Mouse (Mus musculus) limb, embryonic 11.5 days (tissue): ENCODE results near the gene Rims3. TPM values are rescaled to one million over a fixed set of nuclear protein-coding genes. Genes with fewer than 3 reads are reported as not detected.

Source experiments
- ATAC-seq: fragments of 200-750 bp; cut with Nextera tagmentation; 2 replicates; pipeline ENCODE4 v1.8.0; 2017; ENCODE audit warnings: low read depth; ENCODE audit not compliant: insufficient number of reproducible peaks, low FRiP score, low TSS enrichment
- DNase-seq: peaks from one replicate; pipeline ENCODE4 v3.0.0-alpha.2; 2015; ENCODE audit warnings: low spot score
- H3K27ac ChIP-seq: fragments of 300-500 bp; sonication (generic); replicated peaks from 2 replicates; pipeline ENCODE4 v1.5.1; 2014; ENCODE audit warnings: low read depth, mild to moderate bottlenecking, low read length
- H3K27me3 ChIP-seq: fragments of 300-500 bp; sonication (generic); 2 replicates; pipeline ENCODE4 v1.6.1; 2014; ENCODE audit warnings: mild to moderate bottlenecking, low read length, mixed read lengths; ENCODE audit not compliant: control insufficient read depth, insufficient read depth
- H3K36me3 ChIP-seq: fragments of 300-500 bp; sonication (generic); 2 replicates; pipeline ENCODE4 v1.6.1; 2014; ENCODE audit warnings: mild to moderate bottlenecking, low read length, moderate library complexity, mixed read lengths; ENCODE audit not compliant: control insufficient read depth, insufficient read depth
- H3K4me1 ChIP-seq: fragments of 300-500 bp; sonication (generic); 2 replicates; pipeline ENCODE4 v1.6.1; 2014; ENCODE audit warnings: low read length, mixed read lengths; ENCODE audit not compliant: control insufficient read depth, insufficient read depth
- H3K4me2 ChIP-seq: fragments of 300-500 bp; sonication (generic); 2 replicates; pipeline ENCODE4 v1.6.1; 2014; ENCODE audit warnings: low read depth, mild to moderate bottlenecking, moderate library complexity; ENCODE audit not compliant: severe bottlenecking
- H3K4me3 ChIP-seq: fragments of 300-500 bp; sonication (generic); 2 replicates; pipeline ENCODE4 v1.5.1; 2014; ENCODE audit warnings: low read depth, low read length
- H3K9ac ChIP-seq: fragments of 300-500 bp; sonication (generic); 2 replicates; pipeline ENCODE4 v1.6.1; 2014; ENCODE audit warnings: mild to moderate bottlenecking, low read length
- H3K9me3 ChIP-seq: fragments of 300-500 bp; sonication (generic); 2 replicates; pipeline ENCODE4 v1.6.1; 2016; ENCODE audit warnings: low read length; ENCODE audit not compliant: control insufficient read depth
- WGBS: fragments of 180-500 bp; shearing (Covaris S2); extraction: QIAGEN DNeasy Blood & Tissue Kit; methylation state at CpG from one replicate; pipeline ENCODE4 v1.1.7; 2014; 5-methylcytosine and 5-hydroxymethylcytosine counted together
- polyA plus RNA-seq: library from polyadenylated mRNA; unstranded; fragments of >200 nt; fragmentation: Nextera tagmentation; extraction: Ambion mirVana; gene quantifications from 2 replicates; pipeline ENCODE4 v1.2.1, GENCODE M21; 2014

Gene Rims3
- polyA plus RNA-seq, 1 experiment from 2014 or later: 0.51 TPM

- no peak overlapping the region for H3K4me3 ChIP-seq
These were observed 13.3 kb upstream of the Rims3 start for GRCm38 (mm10) chr4:120841342-120841741.

DNA sequence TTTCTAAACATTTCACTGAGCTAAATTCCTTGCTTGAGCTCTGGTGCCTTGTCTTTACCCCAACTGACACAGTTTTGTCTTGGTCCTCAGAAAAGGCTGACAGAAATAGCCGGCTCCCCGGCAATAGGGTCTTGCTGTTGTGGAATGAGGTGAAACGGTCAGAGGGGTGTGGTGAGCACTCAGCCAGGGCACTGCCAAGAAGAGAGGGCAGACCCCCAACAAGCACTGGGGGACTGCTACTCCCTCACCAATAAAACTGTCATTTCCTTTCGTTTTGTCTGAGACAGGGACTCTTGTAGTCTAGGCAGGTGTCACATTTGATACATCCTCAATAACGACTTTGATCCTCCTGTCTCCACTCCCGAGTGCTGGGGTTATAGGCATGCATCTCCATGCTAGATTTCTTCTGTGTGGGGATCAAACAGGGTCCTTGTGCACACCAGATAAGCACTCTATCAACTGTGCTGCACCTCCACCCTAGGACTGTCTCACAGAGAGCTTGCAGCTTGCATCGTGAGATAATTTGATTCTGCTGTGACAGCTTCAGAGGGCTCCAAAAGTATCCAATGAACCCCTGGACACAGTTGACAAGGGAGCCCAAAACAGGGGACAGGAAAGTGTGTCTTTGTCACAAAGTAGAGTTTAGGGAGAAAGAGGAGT, 10.1 kb upstream of the Rims3 start:
- H3K4me1 ChIP-seq: no peaks in the 10 kb centered on the region
- no peaks in the 10 kb centered on the region for H3K36me3 ChIP-seq
- no peaks in the 10 kb centered on the region for H3K27me3 ChIP-seq
- ATAC-seq (no peak), DNase-seq (no peak)
- H3K9me3 ChIP-seq: no peaks in the 10 kb centered on the region
- 25% methylated on average over 7 of the region's 7 CpGs for WGBS
- H3K27ac ChIP-seq: no peak overlapping the region
- H3K4me2 ChIP-seq: no peak overlapping the region
- no peak overlapping the region for H3K4me3 ChIP-seq
- H3K9ac ChIP-seq: no peak overlapping the region

More at GRCm38 (mm10) chr4:120841342-120841741, 13.3 kb upstream of the Rims3 start:
- Histone ChIP-seq H3K27ac (no peak overlapping the region), H3K4me1 (no peaks in the 10 kb centered on the region), H3K27me3 (no peaks in the 10 kb centered on the region), H3K9ac (no peak overlapping the region), H3K4me2 (no peak overlapping the region), H3K36me3 (no peaks in the 10 kb centered on the region), H3K9me3 (no peaks in the 10 kb centered on the region)
- DNase-seq (no peak), ATAC-seq (no peak)
- 91% methylated on average over 3 of the region's 3 CpGs for WGBS

DNA sequence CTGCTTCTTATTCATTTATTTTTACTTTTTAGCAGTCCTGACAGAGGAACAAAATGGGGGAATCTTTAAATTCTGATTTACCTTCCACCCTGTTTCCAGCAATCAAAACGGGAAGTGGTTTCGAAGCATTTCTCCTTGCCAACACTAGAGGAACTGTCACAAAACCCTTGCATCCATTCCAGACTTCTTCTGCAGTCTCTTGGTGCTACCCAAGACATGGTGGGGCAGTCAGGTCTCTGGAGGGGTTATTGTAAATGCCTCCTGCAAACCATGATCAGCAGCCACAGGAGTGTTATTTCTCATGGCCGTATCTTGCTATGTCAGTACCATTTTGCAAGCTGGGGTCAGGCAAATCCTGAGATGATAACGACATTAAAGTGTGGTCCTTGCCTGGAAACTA, 9.5 kb upstream of the Rims3 start:
- Histone ChIP-seq H3K27ac (no peak overlapping the region), H3K4me2 (no peak overlapping the region), H3K27me3 (no peaks in the 10 kb centered on the region), H3K4me1 (no peaks in the 10 kb centered on the region), H3K9me3 (no peaks in the 10 kb centered on the region), H3K9ac (no peak overlapping the region), H3K4me3 (no peak overlapping the region), H3K36me3 (no peaks in the 10 kb centered on the region)
- DNase-seq: no peak
- WGBS: 73% methylated on average over 4 of the region's 4 CpGs
- no peak for ATAC-seq

DNA sequence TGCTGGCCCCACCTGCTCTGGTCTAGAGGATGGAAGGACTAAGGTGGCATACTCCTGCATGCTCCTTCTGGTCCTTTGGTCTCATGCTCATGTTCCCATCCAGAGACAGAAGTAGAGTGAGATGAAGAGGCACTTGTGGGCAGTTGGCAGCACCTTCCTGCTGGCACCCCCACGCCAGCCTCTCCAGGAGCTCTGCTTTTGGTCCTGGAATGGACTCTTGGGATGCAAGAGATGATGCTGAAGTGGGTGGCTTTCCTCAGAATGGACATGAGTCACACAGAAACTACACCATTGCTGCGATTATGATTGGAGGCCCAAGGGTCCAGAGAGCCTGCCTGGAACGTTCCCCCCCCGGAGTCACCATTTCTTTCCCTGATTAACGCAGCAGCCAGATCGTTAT, 5.7 kb upstream of the Rims3 start:
- Histone ChIP-seq H3K27me3 (no peaks in the 10 kb centered on the region), H3K4me2 (no peak overlapping the region), H3K36me3 (no peaks in the 10 kb centered on the region), H3K4me1 (no peaks in the 10 kb centered on the region), H3K9me3 (no peaks in the 10 kb centered on the region), H3K9ac (no peak overlapping the region), H3K4me3 (no peak overlapping the region), H3K27ac (no peak overlapping the region)
- DNase-seq: no peak
- no peak for ATAC-seq
- 86% methylated on average over 6 of the region's 6 CpGs for WGBS

- H3K4me2 ChIP-seq: no peak overlapping the region
- no peak overlapping the region for H3K27ac ChIP-seq
- ATAC-seq (no peak), DNase-seq (no peak)
- H3K9ac ChIP-seq: no peak overlapping the region
- peaks cover 3% of the 10 kb centered on the region for H3K27me3 ChIP-seq
- no peaks in the 10 kb centered on the region for H3K9me3 ChIP-seq
- WGBS: 65% methylated on average over 11 of the region's 11 CpGs
- H3K4me1 ChIP-seq: no peaks in the 10 kb centered on the region
- no peaks in the 10 kb centered on the region for H3K36me3 ChIP-seq
- no peak overlapping the region for H3K4me3 ChIP-seq
These were observed 5.2 kb upstream of the Rims3 start for GRCm38 (mm10) chr4:120849451-120849850.

GRCm38 (mm10) chr4:120850946-120851345, 3.7 kb upstream of the Rims3 start:
- DNase-seq (peak; percentile 90), ATAC-seq (no peak)
- no peak overlapping the region for H3K27ac ChIP-seq
- no peak overlapping the region for H3K9ac ChIP-seq
- no peaks in the 10 kb centered on the region for H3K9me3 ChIP-seq
- H3K4me2 ChIP-seq: no peak overlapping the region
- no peak overlapping the region for H3K4me3 ChIP-seq
- no peaks in the 10 kb centered on the region for H3K36me3 ChIP-seq
- H3K4me1 ChIP-seq: no peaks in the 10 kb centered on the region
- H3K27me3 ChIP-seq: peaks cover 13% of the 10 kb centered on the region
- 4% methylated on average over 10 of the region's 10 CpGs for WGBS

DNA sequence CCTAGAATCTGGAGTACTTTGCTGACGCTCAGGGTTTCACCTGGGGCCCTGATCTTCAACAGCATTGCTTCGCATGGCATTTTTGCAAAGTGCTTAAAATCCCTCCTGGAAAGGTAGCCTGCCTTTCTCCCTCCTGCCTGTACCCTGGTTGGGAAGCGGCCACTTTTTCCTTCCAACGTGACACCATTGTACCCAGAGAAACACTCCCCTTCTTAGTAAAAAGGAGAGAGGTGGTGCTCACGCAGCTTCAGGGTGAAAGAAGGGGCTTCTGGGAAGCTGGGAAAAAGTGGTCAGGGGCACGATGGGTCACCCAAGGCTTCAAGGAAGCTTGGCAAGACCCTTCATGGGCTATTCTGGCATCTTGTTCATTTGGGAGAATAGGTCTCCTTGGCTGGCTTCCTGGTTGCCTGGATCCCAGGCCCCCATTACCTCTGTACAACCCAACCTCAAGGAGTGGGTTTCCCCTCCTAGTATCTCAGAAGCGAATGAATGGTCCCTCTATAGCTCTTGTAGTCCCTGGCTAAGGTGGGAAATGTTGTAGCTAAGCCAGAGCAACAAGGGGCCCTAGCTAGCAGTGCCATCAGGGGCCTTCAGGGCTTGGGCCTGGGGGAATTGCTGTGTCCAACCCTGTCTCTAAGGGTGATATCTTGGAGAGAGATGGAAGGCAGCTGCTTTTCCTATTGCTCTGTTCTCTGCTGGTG, 894 bp downstream of the Rims3 start:
- peak overlapping the region; percentile 52 for H3K4me3 ChIP-seq
- H3K4me1 ChIP-seq: no peaks in the 10 kb centered on the region
- no peak overlapping the region for H3K9ac ChIP-seq
- peak overlapping the region; percentile 89 for H3K4me2 ChIP-seq
- H3K27me3 ChIP-seq: peaks cover 13% of the 10 kb centered on the region
- no peak for DNase-seq
- WGBS: 15% methylated on average over 7 of the region's 7 CpGs
- ATAC-seq: no peak
- H3K9me3 ChIP-seq: no peaks in the 10 kb centered on the region
- no peak overlapping the region for H3K27ac ChIP-seq
- no peaks in the 10 kb centered on the region for H3K36me3 ChIP-seq

- Histone ChIP-seq H3K36me3 (no peaks in the 10 kb centered on the region), H3K4me2 (no peak overlapping the region), H3K9ac (no peak overlapping the region), H3K9me3 (no peaks in the 10 kb centered on the region), H3K27ac (no peak overlapping the region), H3K27me3 (peaks cover 13% of the 10 kb centered on the region), H3K4me1 (no peaks in the 10 kb centered on the region), H3K4me3 (no peak overlapping the region)
- DNase-seq (no peak), ATAC-seq (no peak)
- 34% methylated on average over 5 of the region's 5 CpGs for WGBS
These were observed 1.8 kb downstream of the Rims3 start for GRCm38 (mm10) chr4:120856376-120856775.
